ENCODE assay signal across 11 mouse cellular contexts in the genomic region with DNA sequence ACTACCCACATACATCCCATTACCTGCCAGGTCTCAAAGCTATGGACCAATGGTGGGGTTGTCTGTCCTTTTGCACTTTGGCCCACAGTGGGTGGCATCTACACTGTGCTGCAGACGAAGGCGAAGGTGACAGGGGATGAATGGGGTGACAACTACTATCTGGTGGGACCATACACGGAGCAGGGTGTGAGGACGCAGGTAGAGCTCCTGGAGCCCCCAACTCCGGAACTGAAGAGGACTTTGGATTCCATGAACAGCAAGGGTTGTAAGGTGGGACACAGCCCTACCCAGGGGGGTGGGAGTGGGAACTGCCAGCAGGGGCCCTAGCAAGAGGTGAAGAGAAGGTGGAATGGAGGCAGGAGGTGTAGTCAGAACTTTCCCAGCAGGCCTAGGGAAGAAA. TPM values are rescaled to one million over a fixed set of nuclear protein-coding genes. Genes with fewer than 3 reads are reported as not detected.
DNase-seq lines count a peak whose midpoint lies in the region; ATAC-seq lines count a peak whose summit lies in the region.
"Had no signal": no experiment of that assay in that cellular context is flagged by ENCODE, and none has a peak within 500 bp of the region (broad histone marks: within the 10 kb centered on the region; RNA-seq: fewer than 3 reads in every experiment).

No protein-coding gene starts in this region.

- ATAC-seq in cerebellum, adult (ENCODE audit: insufficient number of reproducible peaks, low FRiP score, low TSS enrichment) = no peak
- no peak for ATAC-seq in hindbrain, embryonic 11.5 days (ENCODE audit: low FRiP score)
- no peak for ATAC-seq in neural tube, embryonic 12.5 days (ENCODE audit: low FRiP score, low read depth)
- ATAC-seq in neural tube, embryonic 15.5 days (ENCODE audit: low FRiP score) = no peak
- no peak for ATAC-seq in activated CD4-positive, CD25-positive, alpha-beta regulatory T cell, adult 4 months

- peak; percentile 51 for DNase-seq in cerebellum, adult 9-10 months
- no peak for DNase-seq in hindbrain, embryonic 10.5 days (ENCODE audit: low spot score)
- no peak for DNase-seq in hindbrain, embryonic 11.5 days (ENCODE audit: low spot score)
- DNase-seq in neural tube, embryonic 10.5 days (ENCODE audit: extremely low spot score, low spot score) = no peak
- DNase-seq: right cerebral cortex, adult 18-20 months had no signal

- H3K9me3 ChIP-seq in hindbrain, embryonic 10.5 days = no peaks in the 10 kb centered on the region
- H3K9me3 ChIP-seq in hindbrain, embryonic 11.5 days (ENCODE audit: control insufficient read depth, low read length) = no peaks in the 10 kb centered on the region
- no peaks in the 10 kb centered on the region for H3K9me3 ChIP-seq in neural tube, embryonic 12.5 days
- no peaks in the 10 kb centered on the region for H3K9me3 ChIP-seq in neural tube, embryonic 15.5 days (replicated peaks)
- H3K9me3 ChIP-seq: G1E had no signal

- H3K36me3 ChIP-seq in hindbrain, embryonic 10.5 days = peaks cover 37% of the 10 kb centered on the region
- peaks cover 3% of the 10 kb centered on the region; the same call in 1 of the 2 replicates for H3K36me3 ChIP-seq in hindbrain, embryonic 11.5 days (ENCODE audit: control insufficient read depth, insufficient read depth, low read length)
- peaks cover 27% of the 10 kb centered on the region for H3K36me3 ChIP-seq in neural tube, embryonic 12.5 days
- H3K36me3 ChIP-seq in neural tube, embryonic 15.5 days = 0 out of 2 replicates have a peak, but pooled peaks cover 13% of the 10 kb centered on the region

- H3K9ac ChIP-seq in hindbrain, embryonic 11.5 days (ENCODE audit: low read depth, low read length) = no peak overlapping the region
- peak overlapping the region; percentile 5; the same call in 1 of the 2 replicates for H3K9ac ChIP-seq in neural tube, embryonic 12.5 days
- H3K9ac ChIP-seq in neural tube, embryonic 15.5 days (replicated peaks) = no peak overlapping the region

- 92% methylated on average over 5 of the region's 5 CpGs for WGBS in hindbrain, embryonic 10.5 days
- 91% methylated on average over 5 of the region's 5 CpGs for WGBS in hindbrain, embryonic 11.5 days
- 94% methylated on average over 5 of the region's 5 CpGs for WGBS in neural tube, embryonic 12.5 days
- WGBS in neural tube, embryonic 15.5 days = 91% methylated on average over 5 of the region's 5 CpGs

- H3K27ac ChIP-seq in hindbrain, embryonic 10.5 days = no peak overlapping the region; the same call in 1 of the 2 replicates
- no peak overlapping the region for H3K27ac ChIP-seq in hindbrain, embryonic 11.5 days (ENCODE audit: low read depth, low read length)
- no peak overlapping the region for H3K27ac ChIP-seq in neural tube, embryonic 12.5 days
- H3K27ac ChIP-seq in neural tube, embryonic 15.5 days (replicated peaks) = no peak overlapping the region

- H3K4me1 ChIP-seq in hindbrain, embryonic 10.5 days (replicated peaks) = peaks cover 46% of the 10 kb centered on the region
- H3K4me1 ChIP-seq in hindbrain, embryonic 11.5 days (replicated peaks; ENCODE audit: control insufficient read depth, insufficient read depth, low read length) = peaks cover 15% of the 10 kb centered on the region
- H3K4me1 ChIP-seq in neural tube, embryonic 12.5 days = peaks cover 43% of the 10 kb centered on the region
- peaks cover 47% of the 10 kb centered on the region for H3K4me1 ChIP-seq in neural tube, embryonic 15.5 days

- no peaks in the 10 kb centered on the region for H3K27me3 ChIP-seq in hindbrain, embryonic 10.5 days (ENCODE audit: insufficient read depth, poor library complexity, severe bottlenecking)
- H3K27me3 ChIP-seq in hindbrain, embryonic 11.5 days (ENCODE audit: control insufficient read depth, insufficient read depth, low read length) = no peaks in the 10 kb centered on the region
- no peaks in the 10 kb centered on the region for H3K27me3 ChIP-seq in neural tube, embryonic 12.5 days (replicated peaks)
- H3K27me3 ChIP-seq in neural tube, embryonic 15.5 days (replicated peaks) = no peaks in the 10 kb centered on the region

- peak overlapping the region; percentile 83; the same call in 1 of the 2 replicates for H3K4me3 ChIP-seq in hindbrain, embryonic 10.5 days
- H3K4me3 ChIP-seq in hindbrain, embryonic 11.5 days (ENCODE audit: low read depth, low read length) = no peak overlapping the region
- H3K4me3 ChIP-seq in neural tube, embryonic 12.5 days = no peak overlapping the region
- H3K4me3 ChIP-seq in neural tube, embryonic 15.5 days (replicated peaks) = 0 out of 2 replicates have a peak overlapping the region, but pooled peaks have one; percentile 1

- H3K4me2 ChIP-seq in hindbrain, embryonic 11.5 days (replicated peaks; ENCODE audit: low read depth, low read length) = no peak overlapping the region
- H3K4me2 ChIP-seq in neural tube, embryonic 12.5 days (replicated peaks) = 0 out of 2 replicates have a peak overlapping the region, but pooled peaks have one; percentile 7
- H3K4me2 ChIP-seq in neural tube, embryonic 15.5 days = peak overlapping the region; percentile 98

RNA-seq across cellular contexts. Expression of a gene that starts 1.5 kb away (rescaled TPM):
- 192 and 212 TPM in 2 replicates for polyA plus RNA-seq in hindbrain, embryonic 10.5 days (2016; fragmentation: Nextera tagmentation; extraction: Ambion mirVana)
- polyA plus RNA-seq in hindbrain, embryonic 11.5 days (2014; fragmentation: Nextera tagmentation; extraction: Ambion mirVana) = 168 and 178 TPM in 2 replicates
- polyA plus RNA-seq in neural tube, embryonic 12.5 days (2016; fragmentation: Nextera tagmentation; extraction: Ambion mirVana) = 126 and 127 TPM in 2 replicates
- 92.7 and 114 TPM in 2 replicates for polyA plus RNA-seq in neural tube, embryonic 15.5 days (2015; fragmentation: Nextera tagmentation; extraction: Ambion mirVana)
- polyA plus RNA-seq in activated CD4-positive, CD25-positive, alpha-beta regulatory T cell, adult 4 months (2017; shearing (Covaris generic)) = 10 to 100 TPM; 47.4 to 51.2 TPM

RNA-seq across cellular contexts. Expression of a gene that starts 1.8 kb away (rescaled TPM):
- polyA plus RNA-seq in hindbrain, embryonic 10.5 days (2016; fragmentation: Nextera tagmentation; extraction: Ambion mirVana) = 43.2 and 45.7 TPM in 2 replicates
- polyA plus RNA-seq in hindbrain, embryonic 11.5 days (2014; fragmentation: Nextera tagmentation; extraction: Ambion mirVana) = 29.2 and 30.6 TPM in 2 replicates
- 31.8 and 32.7 TPM in 2 replicates for polyA plus RNA-seq in neural tube, embryonic 12.5 days (2016; fragmentation: Nextera tagmentation; extraction: Ambion mirVana)
- polyA plus RNA-seq in neural tube, embryonic 15.5 days (2015; fragmentation: Nextera tagmentation; extraction: Ambion mirVana) = 21.7 and 24.0 TPM in 2 replicates
- 1 to 10 TPM; 9.3 to 9.8 TPM for polyA plus RNA-seq in activated CD4-positive, CD25-positive, alpha-beta regulatory T cell, adult 4 months (2017; shearing (Covaris generic))

RNA-seq across cellular contexts. Expression of a gene that starts 15.8 kb away (rescaled TPM):
- polyA plus RNA-seq in hindbrain, embryonic 10.5 days (2016; fragmentation: Nextera tagmentation; extraction: Ambion mirVana) = 0.60 and 1.5 TPM in 2 replicates
- 0.47 TPM in 1 of 2 replicates, not detected in the other for polyA plus RNA-seq in hindbrain, embryonic 11.5 days (2014; fragmentation: Nextera tagmentation; extraction: Ambion mirVana)
- not detected in 2 replicates for polyA plus RNA-seq in neural tube, embryonic 12.5 days (2016; fragmentation: Nextera tagmentation; extraction: Ambion mirVana)
- polyA plus RNA-seq in neural tube, embryonic 15.5 days (2015; fragmentation: Nextera tagmentation; extraction: Ambion mirVana) = 0.24 TPM in 1 of 2 replicates, not detected in the other
- polyA plus RNA-seq in activated CD4-positive, CD25-positive, alpha-beta regulatory T cell, adult 4 months (2017; shearing (Covaris generic)) = not detected
- polyA plus RNA-seq: G1E; liver, embryonic 16.5 days had no signal

RNA-seq across cellular contexts. Expression of a gene that starts 22.9 kb away (rescaled TPM):
- 1.0 and 1.1 TPM in 2 replicates for polyA plus RNA-seq in hindbrain, embryonic 10.5 days (2016; fragmentation: Nextera tagmentation; extraction: Ambion mirVana)
- polyA plus RNA-seq in hindbrain, embryonic 11.5 days (2014; fragmentation: Nextera tagmentation; extraction: Ambion mirVana) = 0.99 and 1.2 TPM in 2 replicates
- polyA plus RNA-seq in neural tube, embryonic 12.5 days (2016; fragmentation: Nextera tagmentation; extraction: Ambion mirVana) = 0.57 and 0.65 TPM in 2 replicates
- polyA plus RNA-seq in neural tube, embryonic 15.5 days (2015; fragmentation: Nextera tagmentation; extraction: Ambion mirVana) = 0.91 TPM in 1 of 2 replicates, not detected in the other
- polyA plus RNA-seq in activated CD4-positive, CD25-positive, alpha-beta regulatory T cell, adult 4 months (2017; shearing (Covaris generic)) = not detected

RNA-seq across cellular contexts. Expression of a gene that starts 23.2 kb away (rescaled TPM):
- polyA plus RNA-seq in hindbrain, embryonic 10.5 days (2016; fragmentation: Nextera tagmentation; extraction: Ambion mirVana) = 5,819 and 7,209 TPM in 2 replicates
- polyA plus RNA-seq in hindbrain, embryonic 11.5 days (2014; fragmentation: Nextera tagmentation; extraction: Ambion mirVana) = 5,748 and 5,943 TPM in 2 replicates
- 5,746 and 6,117 TPM in 2 replicates for polyA plus RNA-seq in neural tube, embryonic 12.5 days (2016; fragmentation: Nextera tagmentation; extraction: Ambion mirVana)
- 4,883 and 5,335 TPM in 2 replicates for polyA plus RNA-seq in neural tube, embryonic 15.5 days (2015; fragmentation: Nextera tagmentation; extraction: Ambion mirVana)
- polyA plus RNA-seq in activated CD4-positive, CD25-positive, alpha-beta regulatory T cell, adult 4 months (2017; shearing (Covaris generic)) = 1,000 to 10,000 TPM; 1,527 to 1,850 TPM

Comparison
In these comparisons a context has a peak if more than half of its experiments do, and no peak if none do; other contexts are left out.
1. H3K4me3 ChIP-seq: peak in hindbrain, embryonic 10.5 days (single experiment) and neural tube, embryonic 15.5 days (single experiment); none in hindbrain, embryonic 11.5 days (single experiment) and neural tube, embryonic 12.5 days (single experiment).